Mouse (Mus musculus) right cerebral cortex, adult 2 months (tissue): ENCODE measurements around the gene Frmd4a.

Source experiments
- DNase-seq, 2 experiments: peaks; one replicate each; pipeline ENCODE4 v3.0.0; 2021 to 2022; ENCODE audit warnings: low spot score in 2 of 2

Gene Frmd4a

DNA sequence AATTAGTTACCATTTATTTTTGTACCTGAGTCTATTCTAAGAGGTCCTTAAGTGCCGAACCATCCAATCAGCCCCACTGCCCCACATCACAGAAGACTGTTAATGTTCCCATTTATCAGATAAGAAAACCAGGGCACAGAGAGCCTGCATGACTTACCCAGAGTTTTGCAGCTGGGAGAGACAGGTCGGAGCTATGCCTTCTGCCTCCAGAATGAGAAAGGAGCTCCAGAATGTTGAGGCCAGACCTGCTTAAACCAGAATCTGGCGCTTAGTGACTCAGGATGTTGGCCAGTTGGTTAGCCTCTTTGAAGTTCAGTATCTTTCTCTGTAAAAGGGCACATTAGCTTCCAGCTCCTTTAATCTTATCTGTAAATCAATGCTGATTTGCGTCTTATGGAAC is 422.4 kb downstream of the Frmd4a start:
- no peak for DNase-seq

DNA sequence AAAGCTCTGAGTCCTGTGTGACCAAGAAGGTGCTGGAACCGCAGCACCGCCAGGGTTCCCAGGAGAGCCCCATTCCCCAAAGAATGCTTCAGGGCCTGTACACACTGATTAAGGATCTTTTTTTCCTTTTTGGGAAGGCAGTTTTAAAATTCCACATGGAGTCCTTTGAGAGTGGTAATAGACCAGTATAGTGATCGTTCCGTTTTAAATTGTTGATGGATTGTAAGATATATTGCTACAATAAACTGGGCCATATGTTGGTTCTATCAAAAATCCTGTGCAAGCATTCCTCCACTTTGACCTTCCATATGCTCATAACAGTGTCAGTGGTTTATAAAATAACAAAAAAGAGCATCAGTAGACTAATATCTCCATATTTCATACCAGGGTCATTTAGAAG is 424.3 kb downstream of the Frmd4a start:
- no peak for DNase-seq

DNA sequence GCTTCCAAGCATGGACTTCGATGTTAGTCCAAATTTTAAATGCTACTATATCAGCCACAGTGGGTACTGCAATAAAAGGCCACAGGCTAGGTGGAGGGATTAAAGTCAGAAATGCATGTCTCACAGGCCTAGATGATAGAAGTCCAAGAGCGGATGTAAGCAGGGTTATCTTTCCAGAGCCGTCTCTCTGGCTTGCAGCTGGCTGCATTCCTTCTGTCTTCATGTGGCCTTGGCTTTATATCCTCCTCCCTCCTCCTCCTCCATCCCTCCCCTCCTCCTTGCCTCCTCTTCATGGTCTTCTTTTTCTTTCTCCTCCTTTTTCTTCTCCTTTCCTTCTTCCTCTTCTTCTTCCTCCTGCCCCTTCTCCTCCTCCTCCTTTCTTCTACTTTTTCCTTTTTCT is 427.2 kb downstream of the Frmd4a start:
- DNase-seq: no peak

DNA sequence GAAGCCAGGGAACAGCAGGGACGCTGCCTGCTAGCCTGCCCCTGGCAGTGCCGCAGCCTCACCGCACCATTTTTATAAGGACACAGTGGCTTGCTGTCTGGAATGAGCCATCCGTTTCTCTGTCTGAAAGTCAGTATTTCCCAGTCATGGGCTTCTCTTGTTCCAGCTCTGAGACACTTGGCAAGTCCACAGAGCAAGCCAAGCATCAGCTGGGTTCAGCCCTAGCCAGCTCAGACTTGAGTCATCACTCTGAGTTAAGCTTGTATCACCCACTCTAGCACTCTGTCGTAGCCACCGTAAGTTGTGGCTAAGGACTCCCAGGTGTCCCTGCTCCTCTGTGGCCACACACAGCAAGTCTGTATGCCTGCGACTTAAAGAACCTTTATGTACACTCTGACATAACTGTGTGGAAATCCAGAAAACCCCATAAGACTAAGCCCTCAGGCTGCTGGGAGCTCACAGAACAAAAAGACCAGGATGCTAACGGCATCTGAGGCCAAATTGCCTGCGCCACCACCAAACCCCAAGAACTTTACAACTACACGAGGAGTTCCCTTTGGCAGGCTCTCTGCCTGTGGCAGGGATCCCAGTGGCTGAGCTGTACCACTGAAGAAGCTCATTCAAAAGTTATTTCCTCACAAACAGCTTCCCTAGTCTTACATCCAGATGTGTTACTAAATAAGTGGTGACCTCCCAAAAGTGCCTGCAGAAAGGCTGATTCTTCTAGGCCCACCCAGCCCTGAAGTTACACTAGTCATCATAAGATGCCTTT is 428.3 kb downstream of the Frmd4a start:
- DNase-seq: peak; percentile 36 to 56

DNA sequence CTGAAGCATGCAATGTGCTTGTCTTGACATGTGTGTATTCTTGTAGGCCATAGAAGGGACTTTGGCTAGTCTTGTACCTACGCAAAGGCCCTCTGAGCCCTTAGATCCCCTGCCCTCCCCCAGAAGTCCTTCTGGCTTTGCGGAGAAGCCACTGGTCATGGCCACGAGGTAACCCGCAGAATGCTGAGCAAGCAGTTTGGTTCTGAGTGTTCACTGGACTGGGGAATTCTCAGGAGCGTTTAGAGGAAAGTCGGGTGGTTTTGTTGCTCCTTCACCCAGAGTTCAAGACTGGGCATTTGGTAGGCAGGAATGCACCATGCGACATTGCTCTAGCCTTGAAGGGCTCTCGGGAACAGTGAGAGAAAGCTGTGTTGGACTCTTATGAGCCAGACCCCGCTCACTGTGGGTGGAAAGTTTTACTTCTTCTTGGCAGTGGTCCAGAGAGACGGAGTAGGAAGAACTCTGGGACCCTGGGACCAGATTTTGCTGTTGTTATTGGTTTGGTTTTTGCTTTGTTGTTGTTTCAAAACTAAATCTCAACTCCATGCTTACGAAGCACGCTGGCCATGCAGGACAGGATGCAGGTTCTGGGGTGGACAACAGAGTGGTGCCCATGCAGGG is 432.5 kb downstream of the Frmd4a start:
- DNase-seq: peak in 1 of 2 experiments; percentile 26

DNA sequence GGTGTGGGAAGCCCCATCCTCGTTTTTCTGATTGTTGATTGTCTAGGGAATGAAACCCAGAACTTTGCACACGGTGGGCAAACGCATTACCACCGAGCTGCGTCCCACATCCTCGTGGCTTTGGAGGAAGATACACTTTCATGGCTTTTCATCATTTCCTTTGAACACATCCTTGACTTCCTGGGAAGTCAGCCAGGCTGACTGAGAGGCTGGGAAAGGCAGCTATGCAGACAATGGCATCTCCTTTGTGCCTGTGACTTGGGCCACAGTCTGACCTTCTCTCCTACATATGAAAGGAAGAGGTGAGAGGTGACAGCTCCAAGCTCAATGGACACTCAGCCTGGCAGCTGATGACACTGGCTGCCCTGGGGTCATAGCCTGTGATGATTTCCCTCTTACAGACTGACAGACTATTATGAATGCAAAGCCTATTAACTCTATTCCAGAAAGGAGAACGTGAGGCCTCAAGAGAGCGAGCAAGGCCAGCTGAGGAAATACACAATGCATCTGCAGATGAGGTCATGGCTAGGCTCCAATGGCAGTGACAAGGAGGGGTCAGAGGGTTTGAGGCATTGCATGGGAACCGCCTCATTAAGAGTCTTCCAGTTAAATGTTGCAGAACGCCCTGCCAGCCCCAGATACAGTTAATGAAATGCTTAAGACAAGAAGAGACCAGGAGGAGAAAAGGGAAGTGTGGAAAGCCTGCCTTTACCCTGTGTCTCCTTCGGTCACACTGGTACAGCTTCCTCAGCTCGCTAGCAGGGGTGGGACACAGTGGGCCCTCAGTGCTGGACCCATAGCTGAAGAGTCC is 435.3 kb downstream of the Frmd4a start:
- DNase-seq: no peak

DNA sequence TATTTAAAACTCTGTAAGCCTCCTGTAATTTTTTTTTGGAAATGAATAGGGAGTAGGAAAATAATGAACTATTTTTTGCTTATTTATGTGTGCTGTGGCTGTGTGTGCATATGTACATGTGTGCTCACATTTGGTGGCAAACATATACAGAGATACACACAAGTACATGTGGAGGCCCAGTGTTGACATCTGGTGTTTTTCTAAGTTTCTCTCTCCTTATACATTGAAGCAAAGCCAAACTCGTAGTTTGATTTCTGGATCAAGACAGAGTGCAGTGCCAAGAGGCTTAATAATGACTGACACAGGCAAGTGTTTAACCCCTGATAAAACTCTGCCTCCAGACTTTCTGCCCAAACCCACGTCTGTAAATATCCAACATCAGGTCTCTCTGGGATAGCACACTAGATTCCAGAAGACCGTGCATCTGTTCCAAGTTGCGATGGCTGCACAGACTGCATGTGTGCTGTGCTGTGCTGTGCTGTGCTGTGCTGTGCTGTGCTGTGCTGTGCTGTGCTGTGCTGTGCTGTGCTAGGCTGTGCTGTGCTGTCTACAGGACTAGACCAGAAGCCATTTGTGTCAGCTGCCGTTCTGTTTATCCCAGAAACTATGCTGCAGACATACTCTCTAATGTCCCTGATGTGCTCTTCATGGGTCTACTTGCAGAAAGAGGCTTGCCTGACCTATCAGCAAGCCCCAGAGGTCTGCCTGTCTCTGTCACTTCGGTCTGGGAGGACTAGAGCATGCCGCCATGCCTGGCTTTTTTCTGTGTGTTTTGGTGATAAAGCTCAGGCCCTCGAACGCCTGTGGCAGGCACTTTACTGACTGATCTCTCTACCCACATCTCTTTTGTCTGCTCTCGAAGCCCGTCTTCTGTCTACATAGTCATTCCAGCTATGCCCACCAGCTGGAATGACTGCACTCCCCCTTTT is 437.8 kb downstream of the Frmd4a start:
- DNase-seq: no peak

DNA sequence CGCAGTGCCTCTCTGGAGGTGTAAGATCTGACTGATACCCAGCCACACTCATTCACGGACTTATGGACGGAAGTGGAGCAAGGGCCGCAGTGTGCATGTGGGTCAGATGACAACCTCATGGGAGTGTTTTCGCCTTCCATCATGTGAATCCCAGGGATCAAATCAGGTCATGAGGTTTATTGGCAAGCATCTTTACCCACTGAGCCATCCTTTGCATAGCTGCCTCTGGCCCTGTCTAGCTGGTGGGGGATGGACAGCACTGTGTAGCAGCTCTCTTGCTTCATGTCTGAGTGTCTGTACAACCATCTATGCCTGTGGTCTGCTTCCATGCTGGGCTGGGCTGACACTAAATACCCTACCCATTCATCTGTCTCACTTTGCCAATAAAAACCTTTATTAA is 443.4 kb downstream of the Frmd4a start:
- DNase-seq: no peak

DNA sequence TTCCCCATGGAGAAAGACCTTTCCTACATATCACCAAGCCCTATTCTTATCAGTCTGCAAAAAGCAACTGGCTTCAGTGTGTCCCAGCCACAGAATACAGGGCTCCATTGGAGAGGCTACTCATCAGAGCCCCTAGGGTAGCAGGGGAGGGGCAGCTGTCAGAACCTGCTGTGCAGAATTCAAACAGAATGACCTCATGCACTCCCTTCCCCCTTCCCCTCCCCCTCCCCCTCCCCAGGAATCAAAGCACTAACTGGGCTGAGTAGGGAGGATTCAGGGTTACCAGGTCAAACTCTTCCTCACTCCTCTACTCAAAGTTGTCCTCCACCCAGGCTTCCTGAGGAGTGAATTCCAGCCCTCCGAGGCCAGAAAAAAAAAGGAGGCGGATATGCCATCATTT is 444.0 kb downstream of the Frmd4a start:
- DNase-seq: no peak

DNA sequence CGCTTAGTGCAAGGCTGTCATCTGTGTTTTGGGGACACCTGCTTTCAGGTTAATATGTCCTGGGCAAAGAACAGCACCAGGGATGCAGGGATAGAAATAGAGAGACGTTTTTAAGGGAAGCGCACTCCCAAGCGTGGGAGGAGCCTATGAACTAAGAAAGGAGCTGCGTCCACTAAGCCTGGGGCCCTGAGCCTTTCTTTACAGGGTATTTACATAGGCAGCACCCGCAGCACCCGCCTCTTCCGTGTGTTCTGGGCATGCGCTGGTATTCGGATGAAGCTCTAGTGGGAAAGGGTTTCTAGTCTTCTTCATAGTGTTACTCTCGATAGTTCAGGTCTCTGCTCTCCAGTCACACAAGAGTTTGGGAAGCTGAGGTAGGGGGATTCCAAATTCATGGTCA is 445.0 kb downstream of the Frmd4a start:
- no peak for DNase-seq

DNA sequence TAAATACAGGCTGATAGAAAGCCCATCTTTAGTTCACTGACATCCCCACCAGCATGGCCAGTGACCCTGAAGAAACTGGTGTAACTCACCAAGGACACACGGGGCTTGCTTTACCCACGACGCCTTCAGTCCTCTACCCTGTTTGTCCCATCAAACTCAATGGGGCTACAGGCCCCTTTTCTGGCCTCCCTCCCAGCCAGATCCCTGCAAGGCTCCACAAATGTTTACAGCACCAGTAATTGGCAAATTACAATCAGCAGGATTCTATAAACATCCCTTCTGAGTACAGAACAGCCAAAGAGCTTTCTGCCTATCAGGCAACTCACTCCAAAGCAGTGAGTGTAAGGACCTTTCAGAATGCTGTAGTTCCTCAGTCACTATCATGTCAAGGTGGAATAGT is 448.6 kb downstream of the Frmd4a start:
- no peak for DNase-seq

DNA sequence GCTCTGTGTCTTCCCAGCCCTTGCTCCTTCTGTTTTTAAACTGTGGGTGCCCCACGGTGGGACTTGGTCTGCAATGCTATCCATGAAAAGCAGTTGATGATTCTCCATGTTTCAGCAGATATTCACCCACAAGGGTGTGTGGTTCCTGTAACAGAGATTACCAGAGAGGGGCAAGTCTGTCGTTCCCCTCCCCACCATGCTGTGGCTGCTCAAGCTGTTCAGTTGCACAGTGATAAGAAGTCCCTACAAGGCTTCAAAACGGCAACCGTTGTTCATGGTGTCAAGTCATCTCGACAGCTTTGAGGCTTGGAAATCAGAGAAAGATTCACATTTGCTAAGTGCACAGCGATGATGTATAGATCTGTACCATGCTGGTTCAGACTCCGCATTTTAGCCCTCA is 449.8 kb downstream of the Frmd4a start:
- no peak for DNase-seq

DNA sequence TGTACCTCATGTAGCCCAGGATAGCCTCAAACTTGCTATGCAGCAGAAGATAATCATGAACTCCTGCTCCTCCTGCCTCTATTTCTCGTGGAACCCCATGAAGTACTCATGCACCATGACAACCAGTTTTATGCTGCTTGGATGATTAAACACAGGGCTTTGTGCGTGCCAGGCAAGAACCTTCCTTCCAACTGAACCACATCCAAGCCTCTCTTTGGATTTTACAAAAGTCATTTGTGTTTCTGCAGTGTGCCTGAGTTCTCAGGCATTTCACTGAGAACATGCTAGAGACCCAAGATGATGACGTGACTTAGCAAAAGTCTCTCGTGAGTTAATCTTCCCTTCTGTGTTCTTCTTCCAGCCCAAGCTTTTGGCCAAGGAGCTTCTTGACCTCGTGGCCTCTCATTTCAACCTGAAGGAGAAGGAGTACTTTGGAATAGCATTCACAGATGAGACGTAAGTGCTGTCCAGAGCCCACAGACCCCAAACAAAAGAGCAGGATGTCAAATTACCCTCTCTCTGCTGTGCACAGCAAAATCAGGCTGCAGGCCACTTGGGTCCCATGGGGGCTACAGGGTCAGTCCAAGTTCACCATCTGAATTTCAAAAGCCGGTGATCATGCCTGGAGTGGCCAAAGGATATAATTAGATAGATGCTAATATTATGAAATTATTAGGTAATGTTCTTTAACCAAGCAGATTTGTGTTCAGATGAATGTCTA is 455.4 kb downstream of the Frmd4a start:
- peak in 1 of 2 experiments; percentile 34 for DNase-seq

DNA sequence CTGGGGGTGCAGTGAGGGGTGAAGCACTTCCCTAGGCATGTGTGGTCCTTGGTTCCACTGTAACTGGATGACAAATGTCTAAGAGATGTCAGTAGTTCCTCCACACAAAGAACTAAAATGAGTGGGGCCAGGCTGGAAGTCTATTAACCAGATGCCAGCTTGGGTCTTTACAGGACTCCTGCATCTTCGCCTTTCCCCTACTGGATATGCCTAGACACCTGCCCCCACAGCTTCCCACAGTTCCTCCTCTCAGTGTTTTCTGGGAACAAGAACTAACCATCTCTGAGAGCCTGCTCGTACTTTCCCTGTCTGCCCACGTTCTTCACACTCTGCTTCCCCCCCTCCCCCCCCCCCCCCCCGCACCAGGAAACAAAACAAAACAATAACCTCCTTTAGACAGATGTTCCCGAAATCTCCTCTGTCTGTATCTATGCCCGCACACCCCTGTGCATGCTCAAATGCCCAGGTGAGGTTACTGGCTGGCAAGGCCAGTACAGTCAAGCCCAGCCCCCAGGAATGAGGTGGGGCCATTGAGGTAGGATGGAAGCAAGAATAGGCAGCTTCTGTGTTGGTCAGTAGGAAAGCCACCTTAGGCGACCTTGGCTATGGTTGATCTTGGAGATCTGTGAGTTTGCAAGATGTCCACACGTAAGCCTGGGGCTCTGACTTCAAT is 456.5 kb downstream of the Frmd4a start:
- DNase-seq: peak; percentile 49 to 55

DNA sequence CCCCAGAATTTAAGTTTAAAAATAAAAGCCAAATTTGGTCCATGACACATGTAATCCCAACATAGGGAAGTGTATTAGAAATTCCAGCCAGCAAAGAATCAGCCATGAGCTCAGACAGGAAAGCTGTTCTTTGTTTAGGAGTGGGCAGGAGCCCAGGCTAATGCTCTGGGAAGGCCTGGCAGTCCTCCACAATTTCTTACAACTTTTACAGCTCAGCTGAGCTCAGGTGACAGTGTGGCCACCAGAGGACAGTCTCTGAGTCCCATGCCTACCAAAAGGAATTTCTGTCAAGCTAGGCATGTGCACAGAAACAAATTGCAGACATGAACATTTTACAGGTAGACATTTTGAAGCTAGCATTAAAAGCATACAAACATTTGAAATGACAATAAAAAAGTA is 457.0 kb downstream of the Frmd4a start:
- DNase-seq: no peak

DNA sequence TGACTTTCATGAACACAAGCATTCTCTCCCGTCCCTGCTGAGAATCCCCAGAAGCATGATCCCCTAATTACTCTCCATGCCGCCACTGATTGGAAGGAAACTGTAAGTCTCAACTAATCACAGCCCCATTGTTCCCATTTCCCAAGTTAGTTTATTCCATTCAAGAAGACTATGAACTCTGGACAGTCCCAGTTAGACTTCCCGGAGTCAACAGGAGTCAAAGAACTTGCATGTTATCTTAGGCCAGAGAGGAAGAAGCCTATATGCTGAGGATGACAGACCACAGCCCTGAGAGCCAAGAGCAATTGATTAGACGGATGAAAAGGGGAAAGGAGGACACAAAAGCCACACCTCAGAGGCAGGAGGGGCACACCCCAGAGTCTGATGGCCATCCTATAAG is 458.5 kb downstream of the Frmd4a start:
- no peak for DNase-seq

DNA sequence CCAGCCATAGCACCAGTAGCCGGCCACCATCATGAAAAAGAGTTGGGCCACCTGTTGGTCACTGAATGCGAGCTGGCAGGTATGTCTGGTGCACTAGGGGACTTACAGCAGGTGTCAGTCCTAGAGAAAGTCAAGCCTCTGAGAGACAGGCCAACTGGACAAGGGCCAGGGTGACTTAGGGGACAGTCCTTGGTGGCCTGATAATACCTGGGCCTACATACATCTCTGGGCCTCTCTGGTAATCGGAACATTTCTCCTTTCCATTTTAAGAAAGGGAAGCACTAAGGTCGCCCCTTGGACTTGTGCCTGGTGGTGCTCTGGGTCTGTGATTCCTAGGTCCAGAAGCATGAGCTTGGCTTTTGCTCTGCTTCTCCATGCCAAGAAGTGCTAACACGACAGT is 459.1 kb downstream of the Frmd4a start:
- DNase-seq: no peak

DNA sequence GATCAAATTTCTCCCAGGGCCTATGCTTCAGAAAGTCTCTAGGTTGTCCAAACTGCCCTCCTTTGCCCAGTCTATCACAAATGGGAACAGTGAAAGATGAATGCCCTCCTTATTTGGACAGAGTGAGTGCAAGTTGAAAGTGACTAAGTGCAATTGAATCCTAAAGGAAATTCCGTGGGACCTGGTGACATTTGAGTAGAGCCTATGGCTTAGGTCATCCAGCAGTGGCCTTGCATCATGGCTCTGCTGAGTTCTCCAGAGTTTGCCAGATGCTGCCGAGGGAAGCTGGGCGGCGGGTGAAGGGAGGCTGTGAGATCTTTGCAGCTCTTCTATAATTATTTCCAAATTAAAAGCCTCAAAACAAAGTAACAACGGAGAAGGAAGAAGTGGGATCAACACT is 459.8 kb downstream of the Frmd4a start:
- no peak for DNase-seq

DNA sequence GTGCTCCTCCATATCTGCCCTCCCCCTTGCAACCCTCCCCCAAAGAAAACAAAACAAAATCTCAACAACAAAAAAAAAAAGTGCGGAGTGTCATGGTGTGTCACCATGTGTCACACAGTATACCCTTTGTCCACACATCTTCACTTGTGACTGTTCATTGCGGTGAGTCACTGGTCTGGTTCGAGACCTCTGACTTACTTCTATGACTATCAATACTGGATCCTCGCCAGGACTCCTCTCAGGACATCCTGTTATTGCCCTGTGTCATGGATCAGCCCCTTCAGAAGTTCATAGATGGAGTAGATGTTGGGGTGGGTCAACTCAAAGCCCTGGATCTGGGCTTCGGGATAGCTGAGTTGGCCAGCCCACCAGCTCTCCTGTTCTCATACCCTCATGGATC is 462.7 kb downstream of the Frmd4a start:
- no peak for DNase-seq

DNA sequence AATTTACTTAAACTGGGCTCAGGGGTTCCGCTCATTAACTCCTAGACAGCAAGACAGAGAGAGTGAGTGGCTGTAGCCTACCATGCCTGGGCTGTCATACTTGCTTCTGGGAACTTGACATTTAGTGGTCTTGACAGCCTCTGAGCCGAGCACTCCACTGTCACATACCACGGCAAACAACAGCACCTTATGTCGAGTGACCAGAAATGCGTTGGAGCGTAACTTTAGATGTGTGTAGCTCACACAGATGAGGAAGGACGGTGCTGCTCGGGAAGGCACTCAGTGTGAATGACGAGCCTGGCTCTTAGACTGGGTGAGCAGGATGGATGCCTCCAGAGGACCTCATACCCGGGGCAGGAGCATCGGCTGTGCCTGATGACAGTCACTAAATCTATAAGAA is 463.6 kb downstream of the Frmd4a start:
- DNase-seq: no peak

DNA sequence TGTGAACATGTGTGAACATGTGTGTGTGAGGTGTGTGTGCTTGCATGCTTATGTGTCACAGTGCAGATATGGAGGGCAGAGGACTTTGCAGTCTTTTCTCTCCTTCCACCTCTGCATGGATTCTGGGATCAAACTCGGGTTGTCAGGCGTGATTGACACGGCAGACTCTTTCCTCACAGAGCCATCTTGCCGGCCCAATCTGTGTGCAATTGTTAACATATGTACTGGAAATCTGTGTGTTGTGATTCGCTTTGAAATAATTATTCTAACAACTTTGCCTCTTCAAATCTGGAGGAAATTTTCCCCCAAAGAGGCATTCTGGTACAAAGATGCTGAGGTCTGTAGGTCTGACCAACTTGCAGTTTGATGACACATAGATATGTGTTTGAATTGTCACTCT is 468.7 kb downstream of the Frmd4a start:
- DNase-seq: no peak
